Mouse (Mus musculus): ENCODE results near the gene Klc3.

Gene Klc3

DNA sequence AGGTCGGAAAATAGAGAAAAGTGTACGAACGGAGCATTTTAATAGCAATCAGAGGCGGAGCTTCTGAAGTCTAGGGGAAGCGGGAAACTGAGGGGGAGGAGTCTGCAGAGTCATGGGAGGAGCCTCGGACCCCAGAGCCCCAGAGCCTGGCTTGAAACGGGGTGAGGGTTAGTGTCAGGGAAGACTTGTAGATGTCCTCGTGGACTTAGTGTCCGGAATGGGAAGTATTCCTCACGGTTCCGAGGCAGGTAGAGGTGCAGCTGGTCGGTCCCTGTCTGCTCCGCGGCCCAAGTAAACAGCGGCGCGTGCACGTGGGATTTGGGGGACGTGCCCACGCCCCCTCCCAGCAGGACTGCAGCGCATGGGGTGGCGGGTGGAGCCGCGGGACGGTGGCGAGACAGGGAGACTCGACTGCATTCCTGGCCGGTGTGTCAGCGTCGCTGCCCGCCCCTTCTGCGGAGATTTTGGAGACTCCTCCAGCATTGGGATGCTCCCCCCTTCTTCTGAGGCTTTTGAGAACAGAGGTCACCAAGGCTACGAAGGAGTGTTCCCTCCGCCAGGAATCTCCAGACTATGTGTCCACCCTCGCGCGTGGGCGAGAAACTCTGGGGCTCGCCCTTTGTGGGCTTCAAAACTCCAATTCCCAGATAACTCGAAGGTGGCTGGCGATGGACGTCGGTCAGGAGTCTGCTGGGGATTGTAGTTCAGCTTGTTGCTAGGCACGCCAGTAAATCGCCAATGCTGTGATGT, 43.8 kb downstream of the Klc3 start:
- DNase-seq (ENCODE audit: low spot score) = peak; percentile 74

GRCm38 (mm10) chr7:19359299-19359891, 44.5 kb downstream of the Klc3 start, which contains the start of the genes Cd3eap and Ppp1r13l:
Gene Cd3eap, minus strand, starts transcription at chr7:19359483.
Gene Ppp1r13l, plus strand, starts transcription at chr7:19359749.
- peak; percentile 90 for DNase-seq (ENCODE audit: low spot score)

DNA sequence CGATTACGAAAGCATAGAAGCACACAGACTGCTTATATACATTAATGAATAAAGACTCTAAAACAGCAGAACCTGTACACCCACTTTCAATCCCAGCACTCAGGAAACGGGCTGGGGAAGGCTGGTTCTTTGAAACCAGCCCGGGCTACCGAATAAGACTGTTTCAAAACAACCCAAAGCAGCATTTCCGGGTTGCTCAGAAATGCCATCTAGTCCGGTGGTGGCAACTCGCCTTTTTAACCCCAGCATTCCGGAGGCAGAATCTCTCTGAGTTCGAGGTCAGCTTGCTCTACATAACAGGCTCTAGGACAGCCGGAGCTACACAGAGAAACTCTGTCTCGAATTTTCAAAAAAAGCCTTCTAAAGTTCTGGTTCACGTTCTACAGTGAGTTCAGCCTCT, 45.3 kb downstream of the Klc3 start:
- DNase-seq (ENCODE audit: low spot score) = no peak

DNA sequence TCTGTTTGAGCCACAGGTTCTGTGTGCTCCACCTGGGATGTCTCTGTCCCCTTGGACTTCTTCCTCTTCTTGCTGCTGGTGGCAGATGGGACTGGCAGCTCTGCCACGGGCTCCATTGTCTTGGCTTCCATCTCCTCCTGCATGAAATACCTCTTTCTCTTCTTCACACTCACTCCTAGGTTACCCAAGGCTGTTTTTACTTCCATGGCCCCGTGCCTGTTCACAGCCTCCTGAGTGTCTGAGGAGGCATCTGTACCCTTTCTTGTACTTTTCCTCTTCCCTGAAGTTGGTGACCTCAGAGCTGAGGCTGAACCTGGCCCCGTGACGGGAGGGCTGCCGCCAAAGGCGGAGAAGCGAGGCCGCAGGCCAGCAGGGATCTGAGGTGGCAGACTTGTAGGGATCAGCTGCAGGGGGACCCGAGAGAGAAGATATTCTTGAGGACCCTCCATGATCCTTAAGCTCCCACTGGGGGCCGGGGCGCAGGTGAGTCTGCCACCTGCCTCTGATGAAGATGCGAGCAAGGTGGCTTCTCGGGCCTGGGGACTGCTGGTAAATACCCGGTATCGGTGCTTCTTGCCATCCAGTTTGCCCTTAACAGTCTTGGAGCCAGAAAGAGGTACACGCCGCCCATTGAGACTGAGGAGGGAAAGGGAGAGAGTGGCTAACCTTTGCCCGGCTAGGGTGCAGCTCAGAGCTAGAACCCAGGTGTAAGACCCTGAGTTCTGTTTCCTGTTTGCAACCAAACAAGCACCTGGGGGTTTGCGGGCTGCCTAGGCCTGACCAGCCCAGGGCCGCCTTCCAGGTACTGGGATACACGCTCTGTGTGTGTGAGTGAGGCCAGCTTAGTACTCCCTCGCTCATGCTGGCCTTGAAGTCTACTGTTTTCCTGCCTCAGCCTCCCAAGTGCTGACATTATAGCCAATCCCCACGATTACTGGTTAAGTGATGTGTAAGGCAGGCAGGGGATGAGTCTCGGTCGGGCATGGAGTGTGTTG, 46.2 kb downstream of the Klc3 start:
- no peak for DNase-seq (ENCODE audit: low spot score)

DNA sequence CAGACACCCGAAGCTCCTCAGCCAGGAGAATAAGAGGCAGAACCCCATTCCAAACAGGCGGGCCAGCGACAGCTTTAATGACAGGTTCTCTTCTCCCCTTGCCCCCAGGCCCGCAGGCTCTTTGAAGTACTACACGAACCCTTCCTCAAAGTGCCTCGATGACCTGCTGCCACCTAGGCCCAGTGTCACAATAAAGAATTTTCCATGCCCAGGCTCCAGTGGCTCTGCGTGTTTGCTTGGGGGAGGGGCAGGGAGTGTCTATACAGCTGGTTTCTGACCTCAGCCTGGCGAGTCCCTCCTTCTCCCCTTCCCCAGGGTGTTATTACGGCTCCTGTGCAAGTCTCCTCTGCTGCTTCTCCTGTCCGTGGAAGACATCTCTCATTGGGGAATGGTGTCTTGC, 47.6 kb downstream of the Klc3 start:
- no peak for DNase-seq (ENCODE audit: low spot score)

GRCm38 (mm10) chr7:19354991-19355390, 48.9 kb downstream of the Klc3 start:
- no peak for DNase-seq (ENCODE audit: low spot score)

DNA sequence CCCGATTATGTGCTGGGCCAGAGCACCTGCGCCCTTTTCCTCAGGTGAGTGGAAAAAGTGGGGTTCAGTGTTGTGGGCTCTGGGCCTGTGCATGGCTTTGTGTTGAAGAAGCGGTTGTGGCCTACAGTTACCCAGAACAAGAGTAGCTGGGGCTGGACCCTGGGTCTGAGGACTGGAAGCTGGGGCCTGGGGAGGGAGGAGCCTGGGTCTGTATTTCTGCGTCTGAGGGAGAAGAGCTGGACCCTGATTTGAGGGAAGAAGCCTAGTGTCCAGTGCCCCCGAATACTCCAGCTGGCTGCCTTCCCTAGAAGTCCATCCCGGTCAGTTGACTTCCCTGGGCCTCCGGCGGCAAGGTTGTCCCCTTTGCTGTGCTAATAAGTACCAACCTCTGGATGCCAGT, 53.7 kb downstream of the Klc3 start:
- DNase-seq (ENCODE audit: low spot score) = no peak

- DNase-seq (ENCODE audit: low spot score) = no peak
These were observed 54.6 kb downstream of the Klc3 start for GRCm38 (mm10) chr7:19349188-19349915.

- peak; percentile 95 for DNase-seq (ENCODE audit: low spot score)
These were observed 58.9 kb downstream of the Klc3 start for GRCm38 (mm10) chr7:19344938-19345471.

Data from layer of hippocampus, adult 11-12 months (tissue).